Mouse (Mus musculus) gastrocnemius, adult 18-20 months (tissue): ENCODE data around the gene Pdzd7. TPM values are rescaled to one million over a fixed set of nuclear protein-coding genes. Genes with fewer than 3 reads are reported as not detected.

ENCODE experiments used
- DNase-seq: peaks from one replicate; pipeline ENCODE4 v3.0.0; 2021; ENCODE audit warnings: low spot score
- long read RNA-seq, 2 experiments: library from polyadenylated mRNA; stranded (forward); transcript quantifications; one replicate each; pipeline ENCODE4 v2.0.0; 2021
- total RNA-seq, 2 experiments: library from RNA; stranded (reverse); gene quantifications; 2 replicates each; pipeline ENCODE4 v1.2.3; 2021

The Pdzd7 gene
- 1 to 10 TPM; 4.7 to 5.4 TPM for total RNA-seq
- long read RNA-seq, experiment 1, partial matches to known transcripts, result 2 of 4 reads
- long read RNA-seq, experiment 1, other reads (novel, unspliced or antisense), result 1 of 4 reads
- long read RNA-seq, experiment 2, partial matches to known transcripts, result 0 of 4 reads
- long read RNA-seq, experiment 2, other reads (novel, unspliced or antisense), result 4 of 4 reads

DNA sequence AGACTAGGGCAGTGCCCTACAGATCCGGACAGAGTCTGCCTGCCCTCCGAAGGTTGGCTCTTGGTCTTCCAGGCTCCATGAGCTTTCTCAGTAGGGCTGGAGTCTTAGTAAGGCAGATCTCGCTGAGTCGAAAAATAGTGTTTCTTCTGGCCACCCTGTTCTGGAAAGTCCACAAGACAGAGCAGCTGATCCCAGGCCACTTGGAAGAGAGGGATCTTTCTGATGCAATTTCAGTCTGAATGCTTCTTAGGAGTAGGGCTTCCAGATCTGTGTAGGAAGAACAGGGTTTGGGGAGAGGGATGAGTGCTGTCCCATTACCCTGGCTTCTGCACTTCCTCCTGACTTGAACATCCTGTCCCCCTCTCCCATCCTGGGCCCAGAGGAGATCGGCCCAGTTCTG, at the start of gene Pdzd7:
TSS of gene Pdzd7 (minus strand) at position 67 of the 400 bp plus-strand sequence.
- DNase-seq, result no peak

DNA sequence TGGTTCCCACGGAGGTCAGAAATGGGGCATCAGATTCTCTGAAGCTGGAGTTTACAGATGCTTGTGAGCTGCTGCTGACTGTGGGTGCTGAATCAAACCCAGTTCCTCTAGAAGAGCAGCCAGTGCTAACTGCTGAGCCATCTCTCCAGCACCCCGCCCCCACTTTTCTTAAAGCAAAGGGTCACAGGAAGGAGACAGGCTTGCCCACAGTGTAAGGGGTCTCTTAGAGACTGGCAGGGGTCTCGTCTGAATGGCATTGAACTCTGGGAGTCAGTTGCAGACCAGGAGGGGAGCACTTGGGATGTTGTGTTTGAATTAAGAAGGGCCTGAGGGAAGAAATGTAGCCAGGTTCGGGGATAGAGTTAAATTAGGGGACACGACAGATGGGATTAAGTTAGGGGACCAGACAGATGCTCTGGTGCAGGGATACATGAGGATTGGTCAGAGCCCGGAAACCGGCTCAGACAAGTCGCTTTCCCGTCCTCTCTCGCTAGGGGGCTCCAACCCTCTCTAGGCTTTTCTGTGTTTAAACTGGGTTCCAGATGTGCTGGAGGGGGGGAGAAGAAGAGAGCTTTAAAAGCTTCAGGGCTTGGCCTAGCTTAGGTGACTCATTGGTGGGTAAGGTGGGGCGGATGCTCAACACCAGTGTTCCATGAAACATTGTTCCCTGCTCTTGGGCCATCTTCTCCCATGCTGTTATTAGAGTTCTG, 36.5 kb upstream of the Pdzd7 start:
- DNase-seq, result peak; percentile 41

DNA sequence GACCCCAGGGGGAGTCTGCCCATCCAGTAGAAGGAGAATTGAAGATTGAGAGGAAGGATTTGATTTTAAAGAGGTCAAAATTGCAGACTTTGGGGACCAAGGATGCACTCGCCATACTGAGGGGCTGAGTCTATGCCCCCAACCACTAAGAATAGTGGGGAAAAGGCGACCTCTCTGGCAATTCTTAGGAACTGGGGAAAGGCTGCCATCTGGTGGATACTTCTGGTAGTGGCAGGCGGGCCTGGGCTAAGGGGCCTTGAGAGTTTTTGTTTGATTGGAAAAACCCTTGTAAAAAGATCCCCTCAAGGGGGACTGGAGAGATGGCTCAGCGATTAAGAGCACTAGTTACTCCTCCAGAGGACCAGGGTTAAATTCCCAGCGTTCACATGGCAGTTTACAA, 35.8 kb upstream of the Pdzd7 start:
- peak; percentile 69 for DNase-seq

DNA sequence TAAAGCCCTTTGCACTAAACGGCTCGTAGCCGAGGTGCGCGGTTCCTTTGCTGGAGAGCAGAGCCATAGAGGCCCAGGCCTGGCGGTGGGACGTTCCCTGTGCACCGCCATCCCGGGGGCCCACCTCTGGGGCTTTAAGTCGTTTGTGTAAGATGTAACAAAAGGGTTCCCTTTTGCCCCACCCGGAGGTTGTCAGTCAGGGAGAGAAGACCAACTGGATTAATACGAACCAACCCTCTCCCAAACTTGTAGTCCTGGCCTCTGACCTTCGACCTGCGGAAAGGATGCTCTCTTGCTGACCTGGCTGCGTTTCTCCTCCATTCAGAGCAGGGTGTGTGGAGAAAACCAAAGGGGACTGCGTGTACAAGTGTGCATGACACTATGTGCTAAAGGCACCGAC, 35.2 kb upstream of the Pdzd7 start:
- DNase-seq, result no peak

DNA sequence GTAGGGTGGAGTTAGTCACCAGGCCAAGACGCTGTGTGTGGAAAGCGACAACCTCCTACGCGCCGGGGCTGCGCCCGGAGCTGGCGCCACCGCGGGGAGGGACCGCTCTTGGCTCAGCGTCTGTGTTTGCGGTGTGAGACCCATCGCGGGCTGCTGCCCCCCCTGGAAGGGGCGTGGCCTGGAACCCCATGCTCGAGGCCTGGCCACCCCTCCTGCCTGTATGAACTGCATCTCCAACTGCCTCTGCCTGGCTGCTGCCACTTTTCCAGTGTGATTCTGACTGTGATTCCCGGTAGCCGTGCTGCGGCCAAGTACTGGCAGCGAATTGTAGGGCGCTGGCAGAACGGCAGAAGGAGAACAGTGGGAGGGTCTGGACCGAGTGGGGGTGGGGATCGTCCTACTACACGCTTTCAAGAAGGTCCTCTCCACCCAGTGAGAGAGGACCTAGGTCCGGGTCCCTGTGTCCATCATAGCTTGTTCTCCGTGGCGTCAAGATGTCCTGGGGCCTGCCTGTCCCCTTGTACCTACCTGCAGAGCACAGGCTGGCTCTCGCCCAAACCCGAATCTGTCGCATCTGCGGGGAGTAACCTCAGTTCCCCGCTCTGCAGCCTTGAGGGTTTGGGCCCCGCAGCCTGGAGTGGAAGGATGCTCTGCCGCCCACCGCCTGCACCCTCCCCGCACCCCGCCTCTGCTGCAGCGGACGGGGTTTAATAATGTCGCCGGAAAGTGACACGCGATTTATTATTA, 34.4 kb upstream of the Pdzd7 start:
- peak; percentile 58 for DNase-seq

DNA sequence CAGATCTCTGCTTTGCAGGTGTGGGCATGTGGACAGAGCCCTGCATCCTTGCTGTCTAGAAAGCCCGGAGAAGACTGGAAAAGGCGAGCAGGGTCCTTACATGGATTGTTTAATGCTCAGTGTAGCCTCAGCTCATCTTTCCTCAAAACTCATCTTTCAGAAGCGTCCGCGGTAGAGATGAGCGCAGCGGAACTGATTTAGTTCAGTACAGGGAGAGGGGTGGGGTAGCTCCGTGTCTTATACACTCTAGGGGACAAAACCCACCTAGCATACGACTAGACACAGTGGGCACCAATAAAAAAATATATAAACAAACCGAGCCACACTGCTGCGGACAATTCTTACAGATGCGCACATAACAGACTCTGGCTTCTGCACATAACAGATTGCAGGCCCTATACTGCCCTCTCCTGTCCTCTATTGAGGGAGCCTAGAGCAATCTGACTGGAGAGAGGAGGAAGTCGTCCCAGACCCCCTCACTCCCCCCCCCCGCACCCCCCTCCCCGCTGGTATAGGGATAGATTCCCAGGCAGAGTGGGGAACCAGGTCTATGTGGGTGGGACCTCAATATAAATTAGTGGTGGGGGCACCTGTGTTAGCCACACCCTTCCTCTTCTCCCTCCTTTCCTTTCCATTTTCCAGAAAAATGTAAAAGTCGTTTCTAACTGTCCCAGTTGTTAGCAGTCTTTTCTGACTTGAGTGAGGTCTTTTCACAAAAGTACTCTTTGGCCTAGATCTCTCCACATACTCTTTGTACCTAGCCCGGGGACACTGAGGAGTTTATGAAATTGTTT, 33.7 kb upstream of the Pdzd7 start:
- DNase-seq, result no peak

DNA sequence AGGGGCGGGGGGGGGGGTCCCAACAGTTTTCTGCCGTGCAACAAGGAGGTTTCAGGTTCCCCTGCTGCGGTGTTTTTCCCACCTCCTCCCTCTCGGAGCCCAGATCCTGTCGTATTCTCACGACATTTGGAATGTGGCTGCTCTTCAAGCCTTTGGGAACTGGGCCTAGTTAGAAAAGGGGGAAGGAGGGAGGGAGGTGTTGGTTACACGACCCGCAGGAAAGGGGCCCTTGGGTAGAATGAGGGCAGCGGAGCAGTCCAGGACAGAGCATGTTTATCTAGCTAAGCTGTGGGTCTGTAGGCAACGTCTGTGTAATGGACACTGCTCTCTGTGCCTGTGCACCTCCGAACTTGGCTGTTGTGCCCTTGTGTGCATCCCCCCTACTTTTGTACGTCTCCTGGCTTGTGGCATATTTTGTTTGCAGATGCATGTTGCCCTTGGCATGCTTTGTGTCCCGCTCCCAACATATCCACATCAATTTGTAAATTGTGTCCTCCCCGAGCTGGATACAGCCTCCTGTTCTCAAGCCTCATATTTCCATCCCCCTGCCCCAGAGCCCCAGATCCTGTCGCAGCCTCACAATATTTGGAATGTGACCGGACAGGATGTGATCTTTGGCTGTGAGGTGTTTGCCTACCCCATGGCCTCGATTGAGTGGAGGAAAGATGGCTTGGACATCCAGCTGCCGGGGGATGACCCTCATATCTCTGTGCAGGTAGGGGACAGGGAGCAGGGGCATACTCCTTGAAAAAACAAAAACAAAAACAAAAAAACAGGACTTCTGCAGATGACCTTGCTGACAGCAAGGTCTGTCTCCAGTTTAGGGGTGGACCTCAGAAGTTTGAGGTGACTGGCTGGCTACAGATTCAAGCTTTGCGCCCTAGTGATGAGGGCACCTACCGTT, 32.5 kb upstream of the Pdzd7 start:
- DNase-seq, result no peak

DNA sequence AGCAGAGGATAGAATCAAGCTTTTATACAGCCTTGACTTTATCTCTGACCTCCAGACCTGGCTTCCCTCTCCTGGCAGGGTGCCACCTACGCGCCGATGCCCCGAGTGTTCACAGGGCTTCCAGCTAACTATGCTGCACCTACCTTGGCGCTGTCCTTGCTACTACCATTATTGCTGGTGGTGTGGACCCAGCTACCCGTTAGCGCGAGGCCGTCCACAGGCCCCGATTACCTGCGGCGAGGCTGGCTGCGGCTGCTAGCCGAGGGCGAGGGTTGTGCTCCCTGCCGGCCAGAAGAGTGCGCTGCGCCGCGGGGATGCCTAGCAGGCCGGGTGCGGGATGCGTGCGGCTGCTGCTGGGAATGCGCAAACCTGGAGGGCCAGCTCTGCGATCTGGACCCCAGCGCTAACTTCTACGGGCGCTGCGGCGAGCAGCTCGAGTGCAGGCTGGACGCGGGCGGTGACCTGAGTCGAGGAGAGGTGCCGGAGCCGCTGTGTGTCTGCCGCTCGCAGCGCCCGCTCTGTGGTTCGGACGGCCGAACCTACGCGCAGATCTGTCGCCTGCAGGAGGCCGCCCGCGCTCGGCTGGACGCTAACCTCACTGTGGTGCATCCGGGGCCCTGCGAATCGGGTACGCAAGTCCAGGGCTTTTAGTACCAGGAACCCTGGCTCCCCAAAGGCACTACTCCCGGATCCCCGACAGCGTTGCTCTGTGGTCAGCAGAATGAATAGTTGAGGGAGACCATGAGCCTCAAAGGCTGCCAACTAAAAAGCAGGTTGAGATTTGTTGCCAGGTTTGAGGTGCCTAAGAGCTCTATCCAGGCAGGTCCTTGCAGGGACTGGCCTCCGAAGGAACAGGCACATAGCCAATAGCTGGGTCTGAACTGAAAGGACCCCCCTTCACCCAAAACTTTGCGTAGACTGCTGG, 31.3 kb upstream of the Pdzd7 start:
- DNase-seq, result peak; percentile 61

DNA sequence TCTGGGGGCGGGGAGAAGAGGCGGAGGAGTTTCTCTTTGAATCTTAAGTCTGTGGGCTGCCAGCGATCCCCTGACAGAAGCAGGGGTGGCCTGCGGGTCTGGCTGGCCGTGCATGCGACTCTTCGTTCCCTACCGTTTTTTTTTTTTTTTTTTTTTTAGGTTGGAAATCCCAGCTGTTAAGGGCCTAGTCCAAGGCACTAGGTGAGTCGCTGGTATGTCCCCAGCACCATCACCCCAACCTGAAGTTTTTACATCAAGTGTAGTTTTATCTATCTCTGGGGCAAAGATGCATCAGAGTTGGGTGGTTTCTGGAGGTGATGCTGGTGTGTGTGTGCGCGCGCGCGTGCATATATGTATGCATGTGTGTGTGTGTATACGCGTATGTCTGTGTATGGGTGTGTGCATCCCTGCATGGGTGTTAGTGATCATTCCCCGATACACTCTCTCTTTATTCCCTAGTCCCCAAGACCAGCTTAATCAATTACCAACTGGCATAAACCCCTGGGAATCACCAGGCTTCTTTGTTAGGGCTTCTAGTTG, 30.6 kb upstream of the Pdzd7 start:
- DNase-seq, result no peak

DNA sequence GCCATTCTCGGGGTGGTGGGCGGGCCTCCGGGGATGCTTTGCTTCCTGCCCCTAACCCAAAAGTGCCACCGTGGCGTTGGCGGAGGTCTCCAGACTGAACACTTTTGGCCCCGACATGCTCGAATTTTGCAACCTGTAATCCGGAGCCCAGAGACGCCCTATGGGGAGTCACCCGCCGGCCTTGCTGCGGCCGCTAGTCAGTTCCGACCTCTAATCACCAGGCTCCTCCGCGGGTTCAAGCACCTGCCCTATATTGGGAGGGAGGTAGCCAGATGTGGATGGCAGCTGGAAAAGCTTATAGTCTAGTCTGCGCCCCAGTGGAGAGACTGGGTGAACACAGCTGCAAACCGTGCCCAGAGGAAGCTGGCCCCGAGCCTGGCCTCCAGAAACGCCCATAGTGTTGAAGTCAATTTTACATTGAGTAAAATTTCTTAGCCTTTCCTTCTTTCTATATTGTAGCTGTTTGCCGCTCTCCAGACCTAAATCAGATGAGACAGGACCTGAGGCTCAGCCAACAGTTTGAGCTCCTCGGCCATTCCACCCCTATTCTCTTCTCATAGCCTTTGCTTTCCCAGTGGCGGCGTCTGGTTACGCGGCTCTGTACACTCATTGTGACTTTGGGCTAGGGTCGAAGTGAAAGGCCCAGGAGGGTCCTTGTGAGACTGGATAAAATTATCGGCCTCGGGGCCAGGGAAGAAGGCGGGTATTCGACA, 30.0 kb upstream of the Pdzd7 start:
- peak; percentile 21 for DNase-seq

DNA sequence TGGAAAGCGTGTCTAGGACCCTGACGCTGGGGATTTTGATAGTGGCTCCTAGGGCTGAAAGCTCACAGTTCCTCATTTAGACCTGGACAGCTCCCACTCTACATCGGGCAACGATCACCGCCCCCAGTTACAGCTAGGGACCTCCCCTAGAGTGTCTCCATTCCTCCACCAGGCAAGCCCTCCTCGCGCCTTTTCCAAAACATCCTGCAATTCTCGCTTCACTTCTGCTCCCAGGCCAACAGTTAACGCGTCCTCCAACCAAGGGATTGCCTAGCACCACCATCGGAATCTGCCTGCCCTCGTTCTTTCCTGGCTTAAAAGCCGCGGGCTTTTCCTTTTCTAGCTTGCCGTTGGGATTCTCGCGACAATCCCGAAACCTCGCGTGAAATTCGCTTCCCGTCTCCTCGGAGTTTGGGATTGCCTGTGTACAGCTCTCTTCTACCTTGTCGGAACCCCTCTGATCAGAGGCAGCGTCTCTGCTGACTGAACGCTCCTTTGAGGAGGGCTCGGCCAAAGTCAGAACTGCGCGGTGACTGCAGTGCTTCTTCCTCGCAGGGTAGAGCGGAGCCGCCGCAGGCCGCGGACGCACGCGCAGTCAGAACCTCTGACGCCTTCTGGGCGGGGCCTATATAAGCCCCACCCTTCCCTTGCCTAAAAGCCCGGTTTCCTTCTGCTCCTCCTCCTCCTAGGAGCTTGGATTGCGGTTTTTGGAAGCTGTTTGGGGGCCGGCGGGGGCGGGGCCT, 29.2 kb upstream of the Pdzd7 start, which contains the start of gene Kazald1:
TSS of gene Kazald1 (plus strand) at position 662 of the 743 bp plus-strand sequence.
- DNase-seq, result peak; percentile 96

DNA sequence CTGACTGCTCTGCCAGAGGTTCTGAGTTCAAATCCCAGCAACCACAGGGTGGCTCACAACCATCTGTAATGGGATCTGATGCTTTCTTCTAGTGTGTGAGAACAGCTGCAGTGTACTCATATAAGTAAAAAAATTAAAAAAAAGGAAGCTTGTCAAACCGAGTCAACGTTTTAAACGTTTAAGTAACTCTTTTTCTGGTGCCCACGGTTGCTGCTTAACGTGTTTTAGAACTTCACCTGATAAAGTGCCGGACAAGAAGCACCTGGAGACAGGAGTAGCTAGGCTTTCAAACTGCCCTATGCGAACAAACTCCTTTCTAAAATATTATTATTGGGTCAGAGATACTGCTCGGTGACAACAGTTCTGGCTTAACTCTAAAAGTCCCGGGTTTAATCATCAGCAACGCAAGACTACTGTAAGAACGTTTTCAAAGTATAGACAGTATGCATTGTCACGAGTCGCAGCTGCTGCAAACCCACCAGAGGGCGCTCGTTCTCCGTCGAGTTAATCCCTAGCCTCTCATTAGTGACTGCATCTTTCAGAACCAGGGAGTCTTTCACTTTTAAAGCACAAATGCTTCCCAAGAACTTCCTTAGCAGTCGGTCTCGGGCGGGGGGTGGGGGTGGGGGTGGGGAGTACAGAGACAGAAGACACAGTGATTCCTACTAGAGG, 28.5 kb upstream of the Pdzd7 start:
- peak; percentile 83 for DNase-seq

DNA sequence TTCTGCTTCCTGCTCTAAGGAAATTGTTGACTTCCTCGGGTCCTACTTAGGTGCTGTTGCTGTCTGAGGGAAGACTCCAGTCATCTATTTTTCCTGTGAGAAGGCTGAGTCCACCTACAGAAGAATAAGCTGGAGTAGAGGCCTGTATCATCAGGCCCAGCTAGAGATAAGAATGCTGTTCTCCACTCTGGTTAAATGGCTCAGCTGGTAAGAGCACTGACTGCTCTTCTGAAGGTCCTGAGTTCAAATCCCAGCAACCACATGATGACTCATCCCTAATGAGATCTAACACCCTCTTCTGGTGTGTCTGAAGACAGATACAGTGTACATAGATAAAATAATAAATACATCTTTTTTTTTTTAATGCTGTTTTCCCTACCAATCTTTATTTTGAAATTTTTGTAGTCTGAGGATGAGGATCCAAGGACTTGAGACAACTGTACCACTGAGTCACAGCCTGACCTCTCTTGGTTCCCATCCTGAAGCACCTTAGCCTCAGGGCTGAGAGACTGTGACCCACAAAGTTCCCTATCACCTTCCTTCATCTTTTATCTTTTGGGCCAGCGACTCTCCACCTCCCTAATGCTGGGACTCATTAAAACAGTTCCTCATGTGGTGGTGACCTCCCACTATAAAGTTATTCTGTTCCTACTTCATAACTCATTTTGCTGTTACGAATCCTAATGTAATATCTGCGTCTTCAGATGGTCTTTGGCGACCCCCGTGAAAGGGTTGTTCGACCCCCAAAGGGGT, 22.4 kb upstream of the Pdzd7 start:
- DNase-seq, result no peak

DNA sequence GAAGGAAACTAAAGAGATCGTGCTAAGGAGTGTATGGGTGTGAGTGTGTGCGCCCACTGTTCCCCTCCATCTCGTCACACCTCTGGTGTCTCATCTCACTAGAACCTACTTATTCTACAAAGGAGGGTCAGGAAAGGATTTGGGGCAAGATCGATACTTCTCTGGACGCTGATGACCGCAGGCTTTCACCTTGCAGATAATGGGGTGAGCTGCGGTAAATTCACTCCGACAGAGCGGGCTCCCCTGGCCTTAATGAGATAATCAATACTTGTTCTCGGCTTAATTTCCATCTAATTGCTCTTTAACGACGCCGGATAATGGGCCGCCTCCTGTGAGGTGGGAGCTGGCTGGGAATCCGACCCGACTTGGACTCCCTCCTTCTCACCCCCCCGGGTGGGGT, 21.7 kb upstream of the Pdzd7 start:
- DNase-seq, result no peak

DNA sequence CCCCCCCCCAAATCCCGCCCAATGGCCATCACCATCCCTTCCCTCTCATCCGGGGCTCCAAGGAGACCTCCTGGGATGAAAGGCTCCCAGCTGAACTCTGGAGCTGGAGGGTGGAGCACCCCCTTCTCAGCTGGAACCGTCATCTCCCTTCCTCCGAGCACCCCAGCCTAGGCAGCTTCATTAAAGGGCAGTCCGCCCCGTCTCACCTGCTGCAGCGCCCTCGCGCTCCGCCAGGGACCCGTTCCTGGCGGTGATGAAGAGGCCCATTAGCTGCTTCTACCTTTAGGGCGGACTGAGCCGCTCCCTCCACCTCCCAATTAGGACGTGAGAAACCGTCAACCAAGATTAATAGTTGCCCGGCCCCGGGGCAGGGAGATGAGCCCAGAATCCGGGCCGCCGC, 19.7 kb upstream of the Pdzd7 start:
- no peak for DNase-seq

DNA sequence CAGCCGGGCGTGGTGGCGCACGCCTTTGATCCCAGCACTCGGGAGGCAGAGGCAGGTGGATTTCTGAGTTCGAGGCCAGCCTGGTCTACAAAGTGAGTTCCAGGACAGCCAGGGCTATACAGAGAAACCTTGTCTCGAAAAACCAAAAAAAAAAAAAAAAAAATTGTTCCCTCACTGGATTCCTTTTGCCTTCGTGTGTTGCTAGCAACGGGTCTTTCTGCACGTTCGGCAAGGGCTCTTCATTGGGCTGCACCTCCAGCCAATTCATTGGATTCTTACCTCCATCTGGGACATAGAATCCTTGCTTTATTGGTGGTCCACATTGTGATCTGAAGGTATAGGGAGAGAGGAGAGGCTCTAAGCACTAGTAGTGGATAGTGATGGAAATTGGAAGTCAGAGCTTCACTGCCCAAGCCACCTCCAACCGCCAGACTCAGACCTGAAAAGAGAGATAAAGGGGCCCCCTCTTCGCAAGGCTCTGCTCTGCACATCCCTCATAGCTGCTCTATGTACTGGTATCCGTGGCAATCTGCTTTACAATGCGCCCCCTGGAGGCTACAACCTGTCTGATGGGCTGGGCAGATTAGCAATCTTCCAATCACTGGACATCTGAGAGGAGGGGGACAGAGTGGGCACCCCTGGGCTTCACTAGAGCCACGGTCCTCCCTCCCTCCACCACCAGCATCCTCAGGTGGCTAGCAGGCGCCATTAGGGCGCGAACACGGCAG, 18.2 kb upstream of the Pdzd7 start:
- DNase-seq, result peak; percentile 59
